Mouse (Mus musculus): ENCODE results near the gene Tbc1d10c. TPM values are rescaled to one million over a fixed set of nuclear protein-coding genes. Genes with fewer than 3 reads are reported as not detected.

Tbc1d10c gene
- polyA plus RNA-seq, 1 experiment from 2014 or later: 0.60 TPM

DNA sequence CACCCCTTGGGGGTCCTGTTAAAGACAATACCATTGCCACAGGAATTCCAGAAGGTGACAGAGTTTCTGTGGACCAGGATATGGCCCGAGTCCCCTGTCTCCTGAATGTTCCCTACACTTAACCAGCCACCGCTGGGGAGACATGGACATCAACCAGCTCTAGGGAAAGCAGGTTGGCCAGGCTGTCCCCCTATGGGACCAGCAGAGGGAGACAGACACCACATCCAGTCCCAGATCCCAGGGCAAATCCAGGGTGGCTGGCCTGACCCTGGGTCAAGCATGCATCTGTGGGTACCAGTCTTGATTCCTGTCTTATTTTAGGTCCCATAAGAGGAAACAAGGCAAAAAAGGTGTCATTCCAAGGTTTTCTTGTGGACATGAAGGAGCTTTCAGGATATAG is 15.9 kb upstream of the Tbc1d10c start:
- no peak overlapping the region for H3K4me3 ChIP-seq (ENCODE audit: inconsistent target)
- no peaks in the 10 kb centered on the region for H3K36me3 ChIP-seq (ENCODE audit: inconsistent target)
- no peaks in the 10 kb centered on the region; the same call in 1 of the 2 replicates for H3K79me2 ChIP-seq (ENCODE audit: inconsistent target)
- WGBS (ENCODE audit: missing documents): 0% methylated on average over 2 of the region's 2 CpGs
- H3K27ac ChIP-seq: no peak overlapping the region

GRCm38 (mm10) chr19:4204889-4205288 is 13.8 kb upstream of the Tbc1d10c start:
- no peak overlapping the region for H3K27ac ChIP-seq
- H3K79me2 ChIP-seq (ENCODE audit: inconsistent target): peaks cover 15% of the 10 kb centered on the region
- WGBS (ENCODE audit: missing documents): 63% methylated on average over 3 of the region's 4 CpGs
- H3K36me3 ChIP-seq (ENCODE audit: inconsistent target): no peaks in the 10 kb centered on the region
- no peak overlapping the region for H3K4me3 ChIP-seq (ENCODE audit: inconsistent target)

- no peaks in the 10 kb centered on the region for H3K36me3 ChIP-seq (ENCODE audit: inconsistent target)
- H3K79me2 ChIP-seq (ENCODE audit: inconsistent target): peaks cover 22% of the 10 kb centered on the region
- no peak overlapping the region for H3K4me3 ChIP-seq (ENCODE audit: inconsistent target)
- 15% methylated on average over 8 of the region's 13 CpGs for WGBS (ENCODE audit: missing documents)
- H3K27ac ChIP-seq: peak overlapping the region; percentile 56
These were observed 12.7 kb upstream of the Tbc1d10c start for GRCm38 (mm10) chr19:4203604-4204326.

DNA sequence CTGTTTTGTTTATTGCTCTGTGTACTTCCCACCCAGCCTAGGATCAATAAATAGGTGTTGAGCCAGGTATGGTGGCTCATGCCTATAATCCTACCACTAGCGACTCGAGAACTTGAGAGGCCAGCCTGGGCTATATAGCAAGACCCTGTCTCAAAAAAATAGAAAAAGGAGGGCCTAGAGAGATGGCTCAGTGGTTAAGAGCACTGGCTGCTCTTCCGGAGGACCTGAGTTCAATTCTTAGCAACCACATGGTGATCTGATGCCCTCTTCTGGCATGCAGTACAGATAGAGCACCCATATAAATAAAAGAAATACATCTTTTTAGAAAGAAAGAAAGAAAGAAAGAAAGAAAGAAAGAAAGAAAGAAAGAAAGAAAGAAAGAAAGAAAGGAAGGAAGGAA is 12.1 kb upstream of the Tbc1d10c start:
- Histone ChIP-seq H3K27ac (peak overlapping the region; percentile 56), H3K4me3 (ENCODE audit: inconsistent target) (no peak overlapping the region)
- WGBS (ENCODE audit: missing documents): 24% methylated on average over 3 of the region's 3 CpGs

GRCm38 (mm10) chr19:4202149-4202548 is 11.1 kb upstream of the Tbc1d10c start:
- Histone ChIP-seq H3K4me3 (ENCODE audit: inconsistent target) (peak overlapping the region; percentile 91), H3K27ac (peak overlapping the region; percentile 82), H3K79me2 (ENCODE audit: inconsistent target) (peaks cover 22% of the 10 kb centered on the region), H3K36me3 (ENCODE audit: inconsistent target) (0 out of 2 replicates have a peak, but pooled peaks cover 11% of the 10 kb centered on the region)
- 62% methylated on average over 7 of the region's 7 CpGs for WGBS (ENCODE audit: missing documents)

More for the DNA sequence above, 12.1 kb upstream of the Tbc1d10c start:
- peaks cover 22% of the 10 kb centered on the region for H3K79me2 ChIP-seq (ENCODE audit: inconsistent target)
- 0 out of 2 replicates have a peak, but pooled peaks cover 1% of the 10 kb centered on the region for H3K36me3 ChIP-seq (ENCODE audit: inconsistent target)

- WGBS (ENCODE audit: missing documents): 0% methylated on average over 33 of the region's 34 CpGs
- H3K27ac ChIP-seq: peak within 1 kb of the TSS; percentile 82
- peaks cover 16% of the 10 kb centered on the region for H3K36me3 ChIP-seq (ENCODE audit: inconsistent target)
- peaks cover 27% of the 10 kb centered on the region for H3K79me2 ChIP-seq (ENCODE audit: inconsistent target)
- H3K4me3 ChIP-seq (ENCODE audit: inconsistent target): peak within 1 kb of the TSS; percentile 91
These were observed 10.3 kb upstream of the Tbc1d10c start, which contains the start of gene Rad9a for GRCm38 (mm10) chr19:4201291-4201909. Gene Rad9a, minus strand, starts transcription at chr19:4201662.

DNA sequence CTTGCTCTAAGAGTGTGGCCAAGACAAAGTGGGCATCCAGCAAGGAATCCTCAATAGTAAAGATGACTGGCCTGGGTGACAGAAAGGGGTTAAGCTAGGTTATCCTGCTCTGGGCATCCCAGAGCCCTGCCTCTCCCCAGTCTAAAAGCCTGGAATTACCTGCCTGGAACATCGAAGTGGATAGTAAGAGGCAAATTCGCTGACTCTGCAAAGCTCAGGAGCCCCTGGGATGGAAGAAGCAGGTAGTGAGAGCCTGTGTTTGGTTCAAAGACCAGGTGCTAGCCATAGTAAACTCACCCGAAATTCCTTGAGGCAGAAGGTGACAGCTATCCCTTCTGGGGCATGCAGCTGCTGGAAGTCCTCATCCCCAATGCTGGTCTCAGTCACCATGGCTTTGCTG is 6.1 kb upstream of the Tbc1d10c start:
- Histone ChIP-seq H3K36me3 (ENCODE audit: inconsistent target) (peaks cover 47% of the 10 kb centered on the region), H3K27ac (no peak overlapping the region), H3K79me2 (ENCODE audit: inconsistent target) (peaks cover 60% of the 10 kb centered on the region), H3K4me3 (ENCODE audit: inconsistent target) (no peak overlapping the region)
- WGBS (ENCODE audit: missing documents): 93% methylated on average over 3 of the region's 3 CpGs

GRCm38 (mm10) chr19:4196548-4196947 is 5.5 kb upstream of the Tbc1d10c start:
- H3K79me2 ChIP-seq (ENCODE audit: inconsistent target): peaks cover 60% of the 10 kb centered on the region
- H3K27ac ChIP-seq: no peak overlapping the region
- peaks cover 47% of the 10 kb centered on the region for H3K36me3 ChIP-seq (ENCODE audit: inconsistent target)
- whole genome bisulfite sequencing (ENCODE audit: missing documents): 32% methylated on average over 5 of the region's 5 CpGs
- no peak overlapping the region for H3K4me3 ChIP-seq (ENCODE audit: inconsistent target)

- WGBS (ENCODE audit: missing documents): 74% methylated on average over 2 of the region's 2 CpGs
- Histone ChIP-seq H3K79me2 (ENCODE audit: inconsistent target) (peaks cover 57% of the 10 kb centered on the region), H3K4me3 (ENCODE audit: inconsistent target) (no peak overlapping the region), H3K27ac (no peak overlapping the region), H3K36me3 (ENCODE audit: inconsistent target) (peaks cover 47% of the 10 kb centered on the region)
These were observed 5.0 kb upstream of the Tbc1d10c start for GRCm38 (mm10) chr19:4196048-4196447.

DNA sequence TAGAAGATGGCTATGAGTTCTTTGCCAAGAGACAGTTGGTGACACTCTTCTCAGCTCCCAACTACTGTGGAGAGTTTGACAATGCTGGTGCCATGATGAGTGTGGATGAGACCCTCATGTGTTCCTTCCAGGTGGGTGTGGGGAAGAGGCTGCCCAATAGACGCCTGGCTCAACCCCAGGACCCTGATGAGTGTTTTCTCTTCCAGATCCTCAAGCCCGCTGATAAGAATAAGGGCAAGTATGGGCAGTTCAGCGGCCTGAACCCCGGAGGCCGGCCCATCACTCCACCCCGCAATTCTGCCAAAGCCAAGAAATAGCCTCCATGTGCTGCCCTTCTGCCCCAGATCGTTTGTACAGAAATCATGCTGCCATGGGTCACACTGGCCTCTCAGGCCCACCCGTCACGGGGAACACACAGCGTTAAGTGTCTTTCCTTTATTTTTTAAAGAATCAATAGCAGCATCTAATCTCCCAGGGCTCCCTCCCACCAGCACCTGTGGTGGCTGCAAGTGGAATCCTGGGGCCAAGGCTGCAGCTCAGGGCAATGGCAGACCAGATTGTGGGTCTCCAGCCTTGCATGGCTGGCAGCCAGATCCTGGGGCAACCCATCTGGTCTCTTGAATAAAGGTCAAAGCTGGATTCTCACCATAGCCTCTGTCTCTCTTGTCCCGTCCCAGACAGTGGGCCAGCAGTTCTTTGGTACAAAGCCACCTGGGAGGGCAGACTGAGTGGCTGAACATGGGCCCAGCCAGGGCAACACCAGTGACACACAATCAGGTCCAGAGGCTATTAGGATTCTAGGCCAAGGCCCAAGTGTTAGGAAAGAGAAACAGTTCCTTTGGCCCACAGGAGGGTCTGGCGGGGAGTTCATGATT is 3.9 kb upstream of the Tbc1d10c start:
- 91% methylated on average over 12 of the region's 12 CpGs for WGBS (ENCODE audit: missing documents)
- Histone ChIP-seq H3K79me2 (ENCODE audit: inconsistent target) (peaks cover 47% of the 10 kb centered on the region), H3K27ac (no peak overlapping the region), H3K36me3 (ENCODE audit: inconsistent target) (peaks cover 47% of the 10 kb centered on the region), H3K4me3 (ENCODE audit: inconsistent target) (no peak overlapping the region)

GRCm38 (mm10) chr19:4194021-4194724 is 3.1 kb upstream of the Tbc1d10c start:
- Histone ChIP-seq H3K36me3 (ENCODE audit: inconsistent target) (peaks cover 47% of the 10 kb centered on the region), H3K27ac (no peak overlapping the region), H3K4me3 (ENCODE audit: inconsistent target) (no peak overlapping the region), H3K79me2 (ENCODE audit: inconsistent target) (peaks cover 39% of the 10 kb centered on the region)
- WGBS (ENCODE audit: missing documents): 84% methylated on average over 8 of the region's 8 CpGs

DNA sequence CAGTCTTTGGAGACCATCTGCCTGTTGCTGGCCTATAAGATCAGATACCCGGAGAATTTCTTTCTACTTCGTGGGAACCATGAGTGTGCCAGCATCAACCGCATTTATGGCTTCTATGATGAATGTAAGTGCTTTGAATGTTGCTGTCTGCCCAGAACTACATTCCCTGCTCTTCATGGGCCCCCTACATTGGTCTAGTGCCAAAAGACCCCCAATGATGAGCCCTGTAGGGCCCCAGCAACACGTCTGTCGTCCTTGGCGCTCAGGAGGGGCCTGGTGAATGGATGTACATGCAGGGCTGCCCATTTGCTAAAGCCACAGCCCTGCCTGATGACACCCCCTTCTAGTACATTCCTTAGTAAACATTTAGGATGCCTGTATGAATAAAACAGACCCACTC is 2.0 kb upstream of the Tbc1d10c start:
- peaks cover 45% of the 10 kb centered on the region for H3K36me3 ChIP-seq (ENCODE audit: inconsistent target)
- 64% methylated on average over 6 of the region's 6 CpGs for WGBS (ENCODE audit: missing documents)
- peak overlapping the region; percentile 76; the same call in 1 of the 2 replicates for H3K27ac ChIP-seq
- peaks cover 39% of the 10 kb centered on the region for H3K79me2 ChIP-seq (ENCODE audit: inconsistent target)
- peak overlapping the region; percentile 99 for H3K4me3 ChIP-seq (ENCODE audit: inconsistent target)

DNA sequence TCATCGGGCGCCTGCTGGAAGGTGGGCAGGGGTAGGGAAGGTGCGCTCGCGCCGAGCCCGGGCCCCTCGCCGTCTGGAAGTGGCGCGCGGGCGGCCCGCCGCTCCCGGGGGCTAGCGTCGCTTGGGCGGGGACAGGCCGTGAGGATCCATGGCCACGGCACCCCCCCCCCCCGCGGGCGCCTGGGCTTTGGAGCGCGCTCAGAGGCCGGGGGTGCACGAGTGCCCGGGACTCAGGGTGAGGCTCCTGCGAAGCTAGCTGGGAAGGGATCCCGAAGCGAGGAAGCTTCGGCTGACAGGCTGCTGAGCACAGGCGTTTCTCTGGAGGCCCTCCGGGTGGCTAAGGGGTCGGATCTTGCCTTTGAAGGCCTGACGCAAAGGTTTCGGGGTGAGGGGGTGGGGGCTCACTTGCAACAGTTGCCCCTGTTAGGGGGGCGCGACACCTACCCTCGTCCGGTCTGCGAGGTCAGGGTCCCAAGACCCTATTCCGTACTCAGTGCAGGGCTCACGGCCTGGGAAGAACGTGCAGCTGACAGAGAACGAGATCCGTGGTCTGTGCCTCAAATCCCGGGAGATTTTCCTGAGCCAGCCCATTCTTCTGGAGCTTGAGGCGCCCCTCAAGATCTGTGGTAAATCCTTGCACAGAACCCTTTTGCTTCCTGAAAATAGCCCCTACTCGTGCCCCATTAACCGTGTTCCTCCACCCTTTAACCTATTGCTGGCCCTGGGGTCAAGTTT is 1.3 kb upstream of the Tbc1d10c start:
- Histone ChIP-seq H3K79me2 (ENCODE audit: inconsistent target) (peaks cover 39% of the 10 kb centered on the region), H3K36me3 (ENCODE audit: inconsistent target) (peaks cover 38% of the 10 kb centered on the region), H3K4me3 (ENCODE audit: inconsistent target) (peak overlapping the region; percentile 99), H3K27ac (peak overlapping the region; percentile 76)
- WGBS (ENCODE audit: missing documents): under 1% methylated on average over 35 of the region's 52 CpGs
